Mouse (Mus musculus) colon, adult 2 months (tissue): ENCODE data around the gene Mfsd6l. TPM values are rescaled to one million over a fixed set of nuclear protein-coding genes. Genes with fewer than 3 reads are reported as not detected.

ENCODE experiments used
- polyA plus RNA-seq: library from polyadenylated mRNA; depleted of rRNA; stranded (reverse); fragments of >200 nt; gene quantifications from 2 replicates; pipeline ENCODE4 v1.2.3, GENCODE M21; 2012; rRNA removed

Gene Mfsd6l
- 6.5 and 8.3 TPM in 2 replicates for polyA plus RNA-seq

GRCm38 (mm10) chr11:68555918-68556584, at the start of gene Mfsd6l:
Mfsd6l (plus strand) TSS chr11:68556186.

GRCm38 (mm10) chr11:68586721-68587120, 30.7 kb downstream of the Mfsd6l start, which contains the start of gene Ccdc42:
Ccdc42 (plus strand) TSS chr11:68587021.

Other genes starting within 250 kb of the Mfsd6l start
- gene Ntn1, start 155.4 kb upstream of the Mfsd6l start, polyA plus RNA-seq, result 35.2 and 38.9 TPM in 2 replicates
- 5.8 and 5.9 TPM in 2 replicates for gene Pik3r5, start 124.1 kb upstream of the Mfsd6l start, polyA plus RNA-seq
- 1.8 and 2.0 TPM in 2 replicates for gene Pik3r6, start 53.2 kb upstream of the Mfsd6l start, polyA plus RNA-seq
- not detected in 2 replicates for gene Ccdc42, start 30.8 kb downstream of the Mfsd6l start, polyA plus RNA-seq
- 8.1 and 9.0 TPM in 2 replicates for gene Myh10, start 135.4 kb downstream of the Mfsd6l start, polyA plus RNA-seq